Mouse (Mus musculus) CH12F3 (cell line): Measurements from ENCODE around the gene D130040H23Rik.
"Not testable (repeated sequence)": the region's sequence is repeated elsewhere in the genome, so short reads cannot be mapped to it uniquely, and the experiment has no call there.

ENCODE experiments used
- in situ Hi-C: fragments of 300-500 bp; cut with MboI; formaldehyde crosslinking; loops from 2 replicates; pipeline ENCODE4 v1.14.3; 2020; ENCODE audit warnings: low sequenced_read_pairs

D130040H23Rik gene

DNA sequence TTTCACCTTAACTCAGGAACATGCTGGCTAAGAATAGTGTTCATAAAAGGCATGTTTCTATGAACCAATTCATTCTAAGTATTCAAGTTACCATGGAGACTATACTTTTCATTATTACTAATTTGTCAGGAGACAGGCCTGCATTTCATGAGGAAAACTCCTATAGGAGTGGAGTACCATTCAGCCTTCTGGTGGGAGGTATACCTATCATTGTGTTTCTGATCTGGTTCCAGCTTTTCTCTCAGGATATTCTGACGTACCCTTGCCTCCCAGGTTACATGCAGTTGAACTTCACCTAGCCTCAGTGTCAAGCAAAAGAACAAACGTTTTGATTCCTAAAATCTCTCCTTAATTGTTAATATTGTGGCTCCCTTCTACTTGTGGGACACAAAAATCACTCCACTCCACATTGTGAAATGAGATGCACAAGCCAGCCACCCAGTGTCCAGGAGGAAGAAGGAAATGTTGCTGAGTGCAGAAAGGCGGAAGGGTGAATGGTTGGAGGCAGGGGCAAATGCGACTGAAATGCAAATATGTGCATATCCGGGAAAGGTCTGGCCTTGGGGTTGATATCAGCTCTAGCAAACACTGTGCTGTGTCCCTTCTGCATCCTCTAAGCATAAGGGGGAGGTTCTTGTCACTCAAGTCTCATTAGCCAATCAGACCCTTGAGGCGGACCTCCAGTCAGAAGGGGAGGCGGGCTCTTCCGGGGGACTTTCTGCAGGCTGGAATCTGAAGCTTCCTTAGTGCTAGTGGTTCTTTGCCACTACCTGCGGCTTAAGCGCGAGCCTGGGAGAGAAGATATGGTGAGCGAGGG, at the start of gene D130040H23Rik:
D130040H23Rik (plus strand) TSS at position 695 of the 817 bp plus-strand sequence.
- in situ Hi-C loops: no loop called here

DNA sequence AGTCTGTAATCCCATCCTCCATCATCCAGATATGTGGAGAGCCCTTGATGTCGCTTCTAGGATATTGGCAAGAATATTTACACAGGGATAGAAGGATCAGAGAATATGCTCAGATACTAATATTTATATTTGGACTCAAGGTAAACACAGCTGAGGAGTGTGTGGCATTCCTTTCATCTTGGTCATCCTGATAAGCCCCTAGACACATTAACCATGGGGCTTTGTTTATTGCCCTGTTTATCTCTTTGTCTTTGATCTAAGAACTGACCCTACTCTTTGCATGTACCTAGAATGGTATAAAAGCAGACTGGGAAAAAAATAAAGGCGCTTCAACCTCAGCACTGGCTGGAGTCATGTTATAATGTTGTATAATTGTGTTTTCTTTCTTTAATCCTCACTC, 28.3 kb upstream of the D130040H23Rik start:
- in situ Hi-C loops: no loop called here

DNA sequence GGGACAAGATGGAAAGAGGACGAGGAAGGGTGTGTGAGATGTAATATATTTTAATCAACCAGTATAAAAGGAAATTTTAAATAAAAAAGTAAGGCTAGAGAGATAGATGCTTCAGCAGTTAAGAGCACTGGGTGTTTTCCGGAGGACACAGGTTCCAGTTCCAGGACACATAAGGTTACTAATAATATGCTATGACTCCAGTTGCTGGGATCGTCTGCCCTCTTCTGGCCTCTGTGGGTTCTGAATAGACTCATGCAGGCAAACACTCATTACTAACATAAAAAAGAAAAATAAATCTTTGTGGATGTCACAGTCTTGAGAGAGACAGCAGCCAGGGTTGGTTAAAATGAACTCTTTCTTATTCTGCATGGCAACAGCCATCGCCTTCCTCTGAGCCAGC, 2.4 kb upstream of the D130040H23Rik start:
- in situ Hi-C loops: no loop called here

DNA sequence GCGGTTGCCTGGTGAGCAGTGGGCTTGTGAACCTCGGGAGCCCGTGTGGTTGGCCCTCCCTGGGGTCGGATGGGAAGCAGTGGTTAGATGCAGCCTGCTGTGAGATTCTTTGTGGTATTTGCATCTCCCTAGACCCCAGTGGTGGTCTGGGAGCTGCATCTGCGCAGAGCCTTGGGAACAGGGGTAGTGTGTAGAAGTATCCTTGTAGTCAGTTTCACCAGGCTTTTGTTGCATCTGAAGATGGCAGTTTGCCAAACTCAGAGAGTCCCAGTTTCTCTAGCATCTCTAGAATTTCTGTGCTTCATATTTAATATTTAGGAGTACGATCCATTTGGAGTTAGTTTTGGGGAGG, 299 bp downstream of the D130040H23Rik start:
- in situ Hi-C loops: no loop called here

DNA sequence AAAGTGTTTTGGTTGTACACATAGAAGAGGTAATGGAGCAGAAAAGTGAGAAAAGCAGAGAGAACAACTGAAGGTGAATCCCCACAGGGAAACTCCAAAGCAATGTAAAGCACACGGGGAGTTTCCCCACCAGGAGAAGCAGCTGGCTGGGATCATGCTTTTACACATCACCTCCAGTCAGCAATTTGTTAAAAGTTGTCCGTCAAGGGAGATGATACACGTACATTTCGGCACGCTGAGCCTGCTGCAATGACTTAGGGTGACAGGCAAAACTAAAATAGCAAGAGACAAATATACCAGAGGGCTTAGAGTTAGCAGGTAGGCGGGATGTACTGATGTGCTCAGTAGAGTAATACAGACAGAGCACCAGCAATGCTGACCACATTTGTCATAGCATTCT, 1.6 kb downstream of the D130040H23Rik start:
- in situ Hi-C loops: no loop called here

DNA sequence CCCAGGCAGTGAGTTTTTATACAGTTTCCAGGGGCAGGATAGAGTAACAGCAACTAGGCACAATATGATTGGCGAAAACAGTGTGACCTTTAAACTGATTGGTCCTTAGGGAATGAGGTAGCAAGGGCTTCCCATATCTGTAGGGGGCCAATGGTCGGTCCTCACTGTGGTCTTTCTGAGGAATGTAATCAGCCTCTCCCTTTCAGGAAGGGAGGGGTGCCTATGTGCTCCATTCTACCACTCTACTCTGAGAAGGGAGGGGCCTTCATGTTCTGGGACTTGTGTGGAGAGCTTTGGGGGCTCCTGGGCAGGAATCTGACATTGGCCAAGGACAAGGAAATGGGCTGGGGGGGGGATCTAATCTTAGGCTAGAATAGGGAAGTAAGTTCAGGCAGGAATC, 53.9 kb downstream of the D130040H23Rik start:
- in situ Hi-C loops: no loop called here

DNA sequence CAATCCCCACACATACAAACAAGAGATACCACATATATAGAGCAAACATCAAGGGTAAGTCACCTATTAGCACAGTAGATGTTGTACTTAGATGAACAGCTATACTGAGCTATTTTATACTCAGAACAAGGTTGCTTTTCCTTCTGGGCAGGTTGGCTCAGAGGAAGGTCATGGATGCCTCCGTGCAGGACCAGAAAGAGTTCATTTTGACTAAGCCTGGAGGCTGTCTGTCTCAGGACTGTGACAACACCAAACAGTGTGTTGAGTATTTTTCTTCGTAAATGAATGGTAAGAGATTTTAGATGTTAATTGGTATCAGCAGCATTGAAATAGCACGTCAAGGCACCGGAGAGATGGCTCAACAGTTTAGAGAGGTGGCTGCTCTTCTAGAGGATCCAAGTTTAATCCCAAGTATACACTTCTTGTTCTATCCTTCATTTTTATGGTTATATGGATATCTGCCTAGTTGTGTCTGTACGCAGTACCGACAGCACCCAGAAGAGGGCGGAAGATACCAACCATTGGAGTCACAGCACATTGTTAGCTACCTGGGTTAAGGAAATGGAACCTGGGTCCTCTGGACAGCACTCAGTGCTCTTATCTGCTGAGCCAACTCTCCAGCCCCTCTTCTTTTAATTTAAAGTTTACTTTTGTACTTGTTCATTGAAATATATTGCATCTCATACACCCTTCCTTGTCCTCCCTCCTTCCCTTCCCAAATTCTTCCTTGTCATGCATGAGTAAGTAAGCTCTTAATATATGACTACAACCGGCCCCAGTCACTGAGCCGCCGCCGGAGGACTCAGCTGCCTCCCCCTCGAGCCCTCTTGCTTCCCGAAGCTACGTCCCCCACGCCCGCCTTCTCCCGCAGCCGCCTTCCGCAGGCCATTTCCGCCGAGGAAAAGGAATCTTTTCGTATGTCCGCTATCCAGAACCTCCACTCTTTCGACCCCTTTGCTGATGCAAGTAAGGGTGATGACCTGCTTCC, 57.7 kb downstream of the D130040H23Rik start:
- in situ Hi-C loops: no loop called here

DNA sequence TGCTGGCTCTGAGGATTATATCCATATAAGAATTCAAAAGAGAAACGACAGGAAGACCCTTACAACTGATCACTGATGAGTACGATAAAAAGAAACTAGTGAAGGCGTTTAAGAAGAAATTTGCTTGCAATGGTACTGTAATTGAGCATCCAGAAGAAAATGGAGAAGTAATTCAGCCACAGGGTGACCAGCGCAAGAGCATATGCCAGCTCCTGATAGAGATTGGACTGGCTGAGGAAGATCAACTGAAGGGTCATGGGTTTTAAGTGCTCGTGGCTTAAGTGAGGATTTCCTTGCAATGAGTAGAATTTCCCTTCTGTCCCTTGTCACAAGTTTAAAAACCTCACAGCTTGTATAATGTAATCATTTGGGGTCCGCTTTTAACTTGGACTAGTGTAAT, 58.4 kb downstream of the D130040H23Rik start:
- in situ Hi-C loops: not testable (repeated sequence)
